Mouse (Mus musculus): ENCODE measurements around the gene Agpat3. TPM values are rescaled to one million over a fixed set of nuclear protein-coding genes. Genes with fewer than 3 reads are reported as not detected.
A peak's percentile ranks its signal among the peaks of the same experiment; 100 is the strongest.

Gene Agpat3
- polyA plus RNA-seq, 1 experiment from 2014 or later = 38.7 TPM

- Histone ChIP-seq H3K27me3 (ENCODE audit: low read depth, poor library complexity, severe bottlenecking) (no peaks in the 10 kb centered on the region), H3K36me3 (peaks cover 15% of the 10 kb centered on the region), H3K27ac (no peak overlapping the region), H3K9me3 (replicated peaks) (no peaks in the 10 kb centered on the region), H3K4me3 (no peak overlapping the region), H3K4me1 (no peaks in the 10 kb centered on the region)
- DNase-seq (ENCODE audit: low spot score) = no peak
- WGBS = 92% methylated on average over 5 of the region's 5 CpGs
These were observed 23.0 kb downstream of the Agpat3 start for GRCm38 (mm10) chr10:78329305-78329704.

GRCm38 (mm10) chr10:78328011-78328575 is 24.2 kb downstream of the Agpat3 start:
- Histone ChIP-seq H3K27me3 (ENCODE audit: low read depth, poor library complexity, severe bottlenecking) (no peaks in the 10 kb centered on the region), H3K9me3 (replicated peaks) (no peaks in the 10 kb centered on the region), H3K27ac (no peak overlapping the region), H3K4me3 (no peak overlapping the region), H3K36me3 (peaks cover 15% of the 10 kb centered on the region), H3K4me1 (peaks cover 3% of the 10 kb centered on the region; the same call in 1 of the 2 replicates)
- 98% methylated on average over 2 of the region's 2 CpGs for WGBS
- no peak for DNase-seq (ENCODE audit: low spot score)

GRCm38 (mm10) chr10:78325916-78326647 is 26.2 kb downstream of the Agpat3 start:
- H3K4me1 ChIP-seq = peaks cover 13% of the 10 kb centered on the region
- H3K27me3 ChIP-seq (ENCODE audit: low read depth, poor library complexity, severe bottlenecking) = no peaks in the 10 kb centered on the region
- 84% methylated on average over 8 of the region's 8 CpGs for WGBS
- DNase-seq (ENCODE audit: low spot score) = no peak
- peaks cover 15% of the 10 kb centered on the region for H3K36me3 ChIP-seq
- H3K27ac ChIP-seq = no peak overlapping the region
- no peak overlapping the region for H3K4me3 ChIP-seq
- no peaks in the 10 kb centered on the region for H3K9me3 ChIP-seq (replicated peaks)

GRCm38 (mm10) chr10:78324556-78325164 is 27.6 kb downstream of the Agpat3 start:
- Histone ChIP-seq H3K36me3 (peaks cover 15% of the 10 kb centered on the region), H3K4me1 (peaks cover 27% of the 10 kb centered on the region), H3K27ac (no peak overlapping the region), H3K9me3 (replicated peaks) (no peaks in the 10 kb centered on the region), H3K27me3 (ENCODE audit: low read depth, poor library complexity, severe bottlenecking) (no peaks in the 10 kb centered on the region), H3K4me3 (no peak overlapping the region)
- DNase-seq (ENCODE audit: low spot score) = no peak
- whole genome bisulfite sequencing = 87% methylated on average over 6 of the region's 6 CpGs

- 44% methylated on average over 7 of the region's 7 CpGs for WGBS
- Histone ChIP-seq H3K27me3 (ENCODE audit: low read depth, poor library complexity, severe bottlenecking) (no peaks in the 10 kb centered on the region), H3K9me3 (replicated peaks) (no peaks in the 10 kb centered on the region), H3K36me3 (peaks cover 15% of the 10 kb centered on the region), H3K4me3 (no peak overlapping the region), H3K27ac (no peak overlapping the region), H3K4me1 (peaks cover 28% of the 10 kb centered on the region)
- no peak for DNase-seq (ENCODE audit: low spot score)
These were observed 28.9 kb downstream of the Agpat3 start for GRCm38 (mm10) chr10:78323214-78323880.

GRCm38 (mm10) chr10:78322806-78323205 is 29.5 kb downstream of the Agpat3 start:
- DNase-seq (ENCODE audit: low spot score) = no peak
- Histone ChIP-seq H3K4me3 (no peak overlapping the region), H3K4me1 (peaks cover 28% of the 10 kb centered on the region), H3K36me3 (peaks cover 15% of the 10 kb centered on the region), H3K9me3 (replicated peaks) (no peaks in the 10 kb centered on the region), H3K27ac (no peak overlapping the region), H3K27me3 (ENCODE audit: low read depth, poor library complexity, severe bottlenecking) (no peaks in the 10 kb centered on the region)
- WGBS = no CpG with 5 or more reads among the region's 1 CpGs

- WGBS = 57% methylated on average over 3 of the region's 3 CpGs
- no peaks in the 10 kb centered on the region for H3K27me3 ChIP-seq (ENCODE audit: low read depth, poor library complexity, severe bottlenecking)
- H3K27ac ChIP-seq = no peak overlapping the region
- H3K36me3 ChIP-seq = peaks cover 8% of the 10 kb centered on the region; the same call in 1 of the 2 replicates
- no peak for DNase-seq (ENCODE audit: low spot score)
- H3K4me1 ChIP-seq = peaks cover 33% of the 10 kb centered on the region
- no peak overlapping the region for H3K4me3 ChIP-seq
- no peaks in the 10 kb centered on the region for H3K9me3 ChIP-seq (replicated peaks)
These were observed 31.0 kb downstream of the Agpat3 start for GRCm38 (mm10) chr10:78321133-78321757.

- Histone ChIP-seq H3K9me3 (replicated peaks) (no peaks in the 10 kb centered on the region), H3K36me3 (peaks cover 6% of the 10 kb centered on the region; the same call in 1 of the 2 replicates), H3K4me1 (peaks cover 36% of the 10 kb centered on the region), H3K27ac (0 out of 2 replicates have a peak overlapping the region, but pooled peaks have one; percentile 14), H3K4me3 (no peak overlapping the region), H3K27me3 (ENCODE audit: low read depth, poor library complexity, severe bottlenecking) (no peaks in the 10 kb centered on the region)
- WGBS = 78% methylated on average over 1 of the region's 1 CpGs
- DNase-seq (ENCODE audit: low spot score) = no peak
These were observed 31.8 kb downstream of the Agpat3 start for GRCm38 (mm10) chr10:78320526-78320925.

- peaks cover 6% of the 10 kb centered on the region; the same call in 1 of the 2 replicates for H3K36me3 ChIP-seq
- H3K4me1 ChIP-seq = peaks cover 36% of the 10 kb centered on the region
- H3K27me3 ChIP-seq (ENCODE audit: low read depth, poor library complexity, severe bottlenecking) = no peaks in the 10 kb centered on the region
- H3K27ac ChIP-seq = no peak overlapping the region
- no peak for DNase-seq (ENCODE audit: low spot score)
- H3K9me3 ChIP-seq (replicated peaks) = no peaks in the 10 kb centered on the region
- WGBS = 89% methylated on average over 9 of the region's 9 CpGs
- no peak overlapping the region for H3K4me3 ChIP-seq
These were observed 32.3 kb downstream of the Agpat3 start for GRCm38 (mm10) chr10:78319940-78320339.

GRCm38 (mm10) chr10:78317270-78317923 is 34.9 kb downstream of the Agpat3 start:
- no peaks in the 10 kb centered on the region for H3K27me3 ChIP-seq (ENCODE audit: low read depth, poor library complexity, severe bottlenecking)
- H3K9me3 ChIP-seq (replicated peaks) = no peaks in the 10 kb centered on the region
- WGBS = 71% methylated on average over 11 of the region's 11 CpGs
- no peak overlapping the region for H3K4me3 ChIP-seq
- H3K4me1 ChIP-seq = peaks cover 30% of the 10 kb centered on the region
- DNase-seq (ENCODE audit: low spot score) = no peak
- no peaks in the 10 kb centered on the region for H3K36me3 ChIP-seq
- H3K27ac ChIP-seq = no peak overlapping the region

GRCm38 (mm10) chr10:78316228-78317087 is 35.8 kb downstream of the Agpat3 start:
- Histone ChIP-seq H3K4me1 (peaks cover 27% of the 10 kb centered on the region), H3K4me3 (no peak overlapping the region), H3K36me3 (no peaks in the 10 kb centered on the region), H3K27ac (0 out of 2 replicates have a peak overlapping the region, but pooled peaks have one; percentile 8), H3K9me3 (replicated peaks) (no peaks in the 10 kb centered on the region), H3K27me3 (ENCODE audit: low read depth, poor library complexity, severe bottlenecking) (no peaks in the 10 kb centered on the region)
- WGBS = 83% methylated on average over 15 of the region's 15 CpGs
- no peak for DNase-seq (ENCODE audit: low spot score)

Data from limb, embryonic 10.5 days (tissue).